Mouse (Mus musculus) hematopoietic stem cell, adult 5-6 weeks (primary cell): ENCODE results near the gene Zbtb43. TPM values are rescaled to one million over a fixed set of nuclear protein-coding genes. Genes with fewer than 3 reads are reported as not detected.

Source experiments
- total RNA-seq: library from RNA; stranded (forward); fragments of 172-1452, 232-1000 nt; gene quantifications from 2 replicates; pipeline ENCODE4 v1.2.3, GENCODE M21; 2017

The Zbtb43 gene
- total RNA-seq, 1 experiment from 2014 or later: 14.4 TPM

Other genes with a start within 250 kb of the Zbtb43 start
- 3.8 and 6.6 TPM in 2 replicates for gene Ralgps1, start 97.1 kb downstream of the Zbtb43 start, total RNA-seq
- 7.1 and 13.2 TPM in 2 replicates for gene Zbtb34, start 37.2 kb downstream of the Zbtb43 start, total RNA-seq
- not detected in 2 replicates for gene Lmx1b, start 172.0 kb upstream of the Zbtb43 start, total RNA-seq